ENCODE assay signal across 10 mouse cellular contexts in the genomic region with DNA sequence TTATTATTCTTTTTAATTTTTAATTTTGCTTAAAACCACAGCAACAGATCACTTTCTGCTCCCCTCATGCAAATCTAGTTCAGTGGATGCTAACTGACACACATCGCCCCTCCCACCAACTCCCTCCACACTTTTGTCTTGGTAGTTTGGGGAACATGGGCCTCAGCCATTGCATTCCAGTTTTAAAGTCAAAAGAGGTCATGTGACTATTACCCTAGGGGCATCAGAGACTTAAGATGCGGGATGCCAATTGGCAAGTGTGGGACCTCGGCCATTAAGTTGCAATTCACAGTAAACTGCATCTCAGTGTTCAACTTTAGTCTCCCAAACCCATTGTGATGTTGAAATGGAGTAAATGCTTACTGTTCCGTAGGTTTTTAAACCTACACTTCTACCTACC. TPM values are rescaled to one million over a fixed set of nuclear protein-coding genes. Genes with fewer than 3 reads are reported as not detected.
DNase-seq lines count a peak whose midpoint lies in the region; ATAC-seq lines count a peak whose summit lies in the region.
"Had no signal": no experiment of that assay in that cellular context is flagged by ENCODE, and none has a peak within 500 bp of the region (broad histone marks: within the 10 kb centered on the region; RNA-seq: fewer than 3 reads in every experiment).

No protein-coding gene starts in this region.

- 0 out of 2 replicates have a peak overlapping the region, but pooled peaks have one; percentile 88 for H3K27ac ChIP-seq in heart, embryonic 12.5 days (ENCODE audit: poor library complexity, severe bottlenecking)
- peak overlapping the region; percentile 34; the same call in 1 of the 2 replicates for H3K27ac ChIP-seq in heart, embryonic 16.5 days (ENCODE audit: low read length)
- no peak overlapping the region for H3K27ac ChIP-seq in midbrain, embryonic 11.5 days (ENCODE audit: low read depth, low read length)

- ATAC-seq in heart, embryonic 12.5 days (ENCODE audit: insufficient number of reproducible peaks, low FRiP score), result no peak
- no peak for ATAC-seq in heart, embryonic 16.5 days (replicated peaks; ENCODE audit: extremely low read depth, insufficient read depth, low FRiP score)
- ATAC-seq in midbrain, embryonic 11.5 days (ENCODE audit: low FRiP score), result no peak

- H3K36me3 ChIP-seq in heart, embryonic 12.5 days, result no peaks in the 10 kb centered on the region
- H3K36me3 ChIP-seq in heart, embryonic 16.5 days (ENCODE audit: control insufficient read depth, insufficient read depth), result no peaks in the 10 kb centered on the region
- H3K36me3 ChIP-seq in midbrain, embryonic 11.5 days (ENCODE audit: control insufficient read depth, insufficient read depth, low read length), result no peaks in the 10 kb centered on the region

- peak overlapping the region; percentile 68 for H3K4me3 ChIP-seq in heart, embryonic 12.5 days
- peak overlapping the region; percentile 66 for H3K4me3 ChIP-seq in heart, embryonic 16.5 days (ENCODE audit: low read length)
- H3K4me3 ChIP-seq in midbrain, embryonic 11.5 days (ENCODE audit: low read depth, low read length), result peak overlapping the region; percentile 44

- DNase-seq in heart, adult 9 months (ENCODE audit: low spot score in 2 of 2), result no peak
- DNase-seq in adipocyte (ENCODE audit: low spot score), result peak; percentile 4
- peak; percentile 82 for DNase-seq in midbrain, embryonic 11.5 days (ENCODE audit: low spot score, missing footprints)
- DNase-seq in ovary, postnatal 10 days (ENCODE audit: low spot score), result no peak
- no peak for DNase-seq in cerebellum, postnatal 4 days (ENCODE audit: low spot score in 2 of 2)
- no peak for DNase-seq in lung, postnatal 25 days (ENCODE audit: low spot score)
- DNase-seq: thymus, postnatal 36 days had no signal

- H3K9me3 ChIP-seq in heart, embryonic 12.5 days (replicated peaks), result no peaks in the 10 kb centered on the region
- H3K9me3 ChIP-seq in heart, embryonic 16.5 days (replicated peaks; ENCODE audit: control insufficient read depth, low read length), result no peaks in the 10 kb centered on the region
- H3K9me3 ChIP-seq in midbrain, embryonic 11.5 days (ENCODE audit: control insufficient read depth, low read length), result no peaks in the 10 kb centered on the region

- H3K4me1 ChIP-seq in heart, embryonic 12.5 days (replicated peaks), result no peaks in the 10 kb centered on the region
- no peaks in the 10 kb centered on the region for H3K4me1 ChIP-seq in heart, embryonic 16.5 days (ENCODE audit: control insufficient read depth, insufficient read depth, low read length)
- H3K4me1 ChIP-seq in midbrain, embryonic 11.5 days (ENCODE audit: control insufficient read depth, insufficient read depth, low read length), result no peaks in the 10 kb centered on the region; the same call in 1 of the 2 replicates

- H3K9ac ChIP-seq in heart, embryonic 12.5 days, result peak overlapping the region; percentile 74; the same call in 1 of the 2 replicates
- H3K9ac ChIP-seq in heart, embryonic 16.5 days (ENCODE audit: low read length), result peak overlapping the region; percentile 79
- H3K9ac ChIP-seq in midbrain, embryonic 11.5 days (ENCODE audit: low read length), result no peak overlapping the region; the same call in 1 of the 2 replicates

- peak overlapping the region; percentile 70 for H3K4me2 ChIP-seq in heart, embryonic 12.5 days
- peak overlapping the region; percentile 50 for H3K4me2 ChIP-seq in heart, embryonic 16.5 days (ENCODE audit: low read depth, low read length)
- peak overlapping the region; percentile 48 for H3K4me2 ChIP-seq in midbrain, embryonic 11.5 days

- no peaks in the 10 kb centered on the region; the same call in 1 of the 2 replicates for H3K27me3 ChIP-seq in heart, embryonic 12.5 days (replicated peaks)
- H3K27me3 ChIP-seq in heart, embryonic 16.5 days (ENCODE audit: control insufficient read depth, insufficient read depth, low read length), result no peaks in the 10 kb centered on the region
- H3K27me3 ChIP-seq in midbrain, embryonic 11.5 days (ENCODE audit: control insufficient read depth, insufficient read depth, low read length), result no peaks in the 10 kb centered on the region

- 43% methylated on average over 4 of the region's 4 CpGs for WGBS in heart, embryonic 12.5 days
- WGBS in heart, embryonic 16.5 days, result 51% methylated on average over 4 of the region's 4 CpGs
- WGBS in midbrain, embryonic 11.5 days, result 29% methylated on average over 4 of the region's 4 CpGs

RNA-seq across cellular contexts. Expression of gene Pls3, which starts 1.7 kb away (rescaled TPM):
- polyA plus RNA-seq in heart, embryonic 12.5 days (2016; fragmentation: Nextera tagmentation; extraction: Ambion mirVana), result 87.8 and 89.4 TPM in 2 replicates
- polyA plus RNA-seq in heart, embryonic 16.5 days (2015; fragmentation: Nextera tagmentation; extraction: Ambion mirVana), result 61.3 and 68.4 TPM in 2 replicates
- 81.3 and 93.4 TPM in 2 replicates for polyA plus RNA-seq in midbrain, embryonic 11.5 days (2014; fragmentation: Nextera tagmentation; extraction: Ambion mirVana)
- polyA plus RNA-seq: erythroblast, embryonic 14.5 days had no signal

Comparison
In these comparisons a context has a peak if more than half of its experiments do, and no peak if none do; other contexts are left out.
1. DNase-seq: peak in adipocyte (single experiment) and midbrain, embryonic 11.5 days (single experiment); none in heart, adult 9 months (0 of 2), ovary, postnatal 10 days (single experiment), cerebellum, postnatal 4 days (0 of 2) and lung, postnatal 25 days (single experiment).
2. Peak in every context shown above with its lines, with median percentiles within 50 percentile points of each other: H3K4me2 ChIP-seq and H3K4me3 ChIP-seq.